Mouse (Mus musculus): ENCODE results near the gene Polr2c. TPM values are rescaled to one million over a fixed set of nuclear protein-coding genes. Genes with fewer than 3 reads are reported as not detected.
"Not testable (repeated sequence)": the region's sequence is repeated elsewhere in the genome, so short reads cannot be mapped to it uniquely, and the experiment has no call there.

Polr2c gene
- total RNA-seq, 1 experiment from 2014 or later, result 54.9 TPM

GRCm38 (mm10) chr8:94835751-94836150 is 21.5 kb upstream of the Polr2c start:
- not testable (repeated sequence) for ATAC-seq (replicated peaks in 1 of 2; ENCODE audit: insufficient read depth in 1 of 2, low FRiP score in 2 of 2, low TSS enrichment in 1 of 2, low read depth in 1 of 2, poor library complexity in 2 of 2, severe bottlenecking in 2 of 2)

- no peak for ATAC-seq (replicated peaks in 1 of 2; ENCODE audit: insufficient read depth in 1 of 2, low FRiP score in 2 of 2, low TSS enrichment in 1 of 2, low read depth in 1 of 2, poor library complexity in 2 of 2, severe bottlenecking in 2 of 2)
These were observed 20.6 kb upstream of the Polr2c start for GRCm38 (mm10) chr8:94836456-94837240.

- ATAC-seq (replicated peaks in 1 of 2; ENCODE audit: insufficient read depth in 1 of 2, low FRiP score in 2 of 2, low TSS enrichment in 1 of 2, low read depth in 1 of 2, poor library complexity in 2 of 2, severe bottlenecking in 2 of 2), result peak; percentile 97 to 98
These were observed 19.3 kb upstream of the Polr2c start, which contains the start of the genes Coq9 and Ciapin1 for GRCm38 (mm10) chr8:94837662-94838574. Gene Coq9, plus strand, starts transcription at chr8:94838321. Gene Ciapin1, minus strand, starts transcription at chr8:94838358.

- ATAC-seq (replicated peaks in 1 of 2; ENCODE audit: insufficient read depth in 1 of 2, low FRiP score in 2 of 2, low TSS enrichment in 1 of 2, low read depth in 1 of 2, poor library complexity in 2 of 2, severe bottlenecking in 2 of 2), result peak; percentile 36 to 73; a peak in 2 of 4 replicates
These were observed 18.6 kb upstream of the Polr2c start for GRCm38 (mm10) chr8:94838600-94838999.

GRCm38 (mm10) chr8:94841183-94841582 is 16.1 kb upstream of the Polr2c start:
- no peak for ATAC-seq (replicated peaks in 1 of 2; ENCODE audit: insufficient read depth in 1 of 2, low FRiP score in 2 of 2, low TSS enrichment in 1 of 2, low read depth in 1 of 2, poor library complexity in 2 of 2, severe bottlenecking in 2 of 2)

GRCm38 (mm10) chr8:94850049-94850448 is 7.2 kb upstream of the Polr2c start:
- ATAC-seq (replicated peaks in 1 of 2; ENCODE audit: insufficient read depth in 1 of 2, low FRiP score in 2 of 2, low TSS enrichment in 1 of 2, low read depth in 1 of 2, poor library complexity in 2 of 2, severe bottlenecking in 2 of 2), result no peak

- not testable (repeated sequence) for ATAC-seq (replicated peaks in 1 of 2; ENCODE audit: insufficient read depth in 1 of 2, low FRiP score in 2 of 2, low TSS enrichment in 1 of 2, low read depth in 1 of 2, poor library complexity in 2 of 2, severe bottlenecking in 2 of 2)
These were observed 2.5 kb upstream of the Polr2c start for GRCm38 (mm10) chr8:94854761-94855160.

- ATAC-seq (replicated peaks in 1 of 2; ENCODE audit: insufficient read depth in 1 of 2, low FRiP score in 2 of 2, low TSS enrichment in 1 of 2, low read depth in 1 of 2, poor library complexity in 2 of 2, severe bottlenecking in 2 of 2), result 0 out of 4 replicates have a peak, but pooled peaks have one; percentile 3 to 6
These were observed 272 bp upstream of the Polr2c start for GRCm38 (mm10) chr8:94857011-94857345.

- peak; percentile 60 to 63; a peak in 2 of 4 replicates for ATAC-seq (replicated peaks in 1 of 2; ENCODE audit: insufficient read depth in 1 of 2, low FRiP score in 2 of 2, low TSS enrichment in 1 of 2, low read depth in 1 of 2, poor library complexity in 2 of 2, severe bottlenecking in 2 of 2)
These were observed 4.2 kb downstream of the Polr2c start for GRCm38 (mm10) chr8:94861352-94861910.

- no peak for ATAC-seq (replicated peaks in 1 of 2; ENCODE audit: insufficient read depth in 1 of 2, low FRiP score in 2 of 2, low TSS enrichment in 1 of 2, low read depth in 1 of 2, poor library complexity in 2 of 2, severe bottlenecking in 2 of 2)
These were observed 5.4 kb downstream of the Polr2c start for GRCm38 (mm10) chr8:94862487-94863220.

- no peak for ATAC-seq (replicated peaks in 1 of 2; ENCODE audit: insufficient read depth in 1 of 2, low FRiP score in 2 of 2, low TSS enrichment in 1 of 2, low read depth in 1 of 2, poor library complexity in 2 of 2, severe bottlenecking in 2 of 2)
These were observed 6.8 kb downstream of the Polr2c start for GRCm38 (mm10) chr8:94863897-94864673.

GRCm38 (mm10) chr8:94865292-94865691 is 8.0 kb downstream of the Polr2c start:
- ATAC-seq (replicated peaks in 1 of 2; ENCODE audit: insufficient read depth in 1 of 2, low FRiP score in 2 of 2, low TSS enrichment in 1 of 2, low read depth in 1 of 2, poor library complexity in 2 of 2, severe bottlenecking in 2 of 2), result no peak

GRCm38 (mm10) chr8:94866921-94867320 is 9.7 kb downstream of the Polr2c start:
- no peak for ATAC-seq (replicated peaks in 1 of 2; ENCODE audit: insufficient read depth in 1 of 2, low FRiP score in 2 of 2, low TSS enrichment in 1 of 2, low read depth in 1 of 2, poor library complexity in 2 of 2, severe bottlenecking in 2 of 2)

GRCm38 (mm10) chr8:94869146-94869545 is 11.9 kb downstream of the Polr2c start:
- ATAC-seq (replicated peaks in 1 of 2; ENCODE audit: insufficient read depth in 1 of 2, low FRiP score in 2 of 2, low TSS enrichment in 1 of 2, low read depth in 1 of 2, poor library complexity in 2 of 2, severe bottlenecking in 2 of 2), result no peak

- no peak for ATAC-seq (replicated peaks in 1 of 2; ENCODE audit: insufficient read depth in 1 of 2, low FRiP score in 2 of 2, low TSS enrichment in 1 of 2, low read depth in 1 of 2, poor library complexity in 2 of 2, severe bottlenecking in 2 of 2)
These were observed 12.8 kb downstream of the Polr2c start for GRCm38 (mm10) chr8:94870003-94870402.

- ATAC-seq (replicated peaks in 1 of 2; ENCODE audit: insufficient read depth in 1 of 2, low FRiP score in 2 of 2, low TSS enrichment in 1 of 2, low read depth in 1 of 2, poor library complexity in 2 of 2, severe bottlenecking in 2 of 2), result peak; percentile 42 to 55
These were observed 13.3 kb downstream of the Polr2c start for GRCm38 (mm10) chr8:94870474-94871107.
